In genomic region chr10:128909567-128910028, GRCm38 (mm10) we compare ENCODE assay signal across 8 mouse cellular contexts. TPM values are rescaled to one million over a fixed set of nuclear protein-coding genes. Genes with fewer than 3 reads are reported as not detected.
DNase-seq lines count a peak whose midpoint lies in the region; ATAC-seq and TF ChIP-seq lines count a peak whose summit lies in the region.

No protein-coding gene starts in this region.

- peak overlapping the region; percentile 4; the same call in 1 of the 2 replicates for H3K27ac ChIP-seq in ES-Bruce4 (ENCODE audit: insufficient read depth, low read length)
- H3K27ac ChIP-seq in forebrain, embryonic 15.5 days (replicated peaks): peak overlapping the region; percentile 42

- H3K4me3 ChIP-seq in ES-Bruce4 (ENCODE audit: low read depth, low read length): peak overlapping the region; percentile 90
- peak overlapping the region; percentile 60 for H3K4me3 ChIP-seq in forebrain, embryonic 15.5 days
- peak overlapping the region; percentile 65 for H3K4me3 ChIP-seq in lung, adult 2 months (replicated peaks; ENCODE audit: extremely low read depth, low read depth, low read length)

- DNase-seq in cerebellum, adult 11-12 months: peak; percentile 69
- DNase-seq in heart, postnatal 14 days: peak; percentile 88 to 89
- DNase-seq in layer of hippocampus, adult 18-20 months (ENCODE audit: low spot score in 2 of 2): peak; percentile 61 to 75
- DNase-seq in lung, adult 2 months: peak; percentile 81
- DNase-seq in urinary bladder, postnatal 4 days (ENCODE audit: low spot score in 2 of 2): peak; percentile 90 to 91

- WGBS in forebrain, embryonic 15.5 days: under 1% methylated on average over 28 of the region's 41 CpGs
- 3% methylated on average over 36 of the region's 41 CpGs for WGBS in lung, adult 2 months

- peak overlapping the region; percentile 66 for H3K4me2 ChIP-seq in forebrain, embryonic 15.5 days (replicated peaks)

- H3K36me3 ChIP-seq in ES-Bruce4 (ENCODE audit: control insufficient read depth, insufficient read depth, low read length, poor library complexity, severe bottlenecking): no peaks in the 10 kb centered on the region; the same call in none of the 2 replicates
- H3K36me3 ChIP-seq in forebrain, embryonic 15.5 days: no peaks in the 10 kb centered on the region

- H3K9ac ChIP-seq in ES-Bruce4 (ENCODE audit: low read depth, poor library complexity, severe bottlenecking): peak overlapping the region; percentile 95
- H3K9ac ChIP-seq in forebrain, embryonic 15.5 days (replicated peaks): peak overlapping the region; percentile 66

- ATAC-seq in forebrain, embryonic 15.5 days (replicated peaks): peak; percentile 59
- ATAC-seq in neutrophil, adult 5-6 weeks (ENCODE audit: extremely low read depth, insufficient number of reproducible peaks, low FRiP score, poor library complexity, severe bottlenecking): peak; percentile 20; the same call in 1 of the 2 replicates

- no peaks in the 10 kb centered on the region for H3K27me3 ChIP-seq in ES-Bruce4 (ENCODE audit: control insufficient read depth, insufficient read depth, low read length, poor library complexity, severe bottlenecking)
- no peaks in the 10 kb centered on the region for H3K27me3 ChIP-seq in forebrain, embryonic 15.5 days

- intact Hi-C loops in heart, postnatal 14 days (cut with DNase I): no loop called here

- TF ChIP-seq CTCF in ES-Bruce4 (IDR thresholded peaks at IDR 0.05; ENCODE audit: low read depth, low read length): no peak
- TF ChIP-seq CTCF in lung, adult 2 months (IDR thresholded peaks at IDR 0.05; ENCODE audit: insufficient read depth, low read length): no peak

- H3K9me3 ChIP-seq in ES-Bruce4 (replicated peaks; ENCODE audit: control insufficient read depth, insufficient read depth, low read length, poor library complexity, severe bottlenecking): no peaks in the 10 kb centered on the region
- no peaks in the 10 kb centered on the region for H3K9me3 ChIP-seq in forebrain, embryonic 15.5 days

- peak; percentile 92 for TF ChIP-seq EP300 in ES-Bruce4 (IDR thresholded peaks at IDR 0.05; ENCODE audit: insufficient read depth, low read depth, low read length)

- peaks cover 1% of the 10 kb centered on the region for H3K4me1 ChIP-seq in ES-Bruce4 (ENCODE audit: control insufficient read depth, insufficient read depth, low read length)
- peaks cover 16% of the 10 kb centered on the region for H3K4me1 ChIP-seq in forebrain, embryonic 15.5 days
- H3K4me1 ChIP-seq in lung, adult 2 months (ENCODE audit: control insufficient read depth, insufficient read depth, low read length): no peaks in the 10 kb centered on the region

- no peak for TF ChIP-seq POLR2A in ES-Bruce4 (IDR thresholded peaks at IDR 0.05; ENCODE audit: insufficient read depth, low read length)
- peak; percentile 51 for TF ChIP-seq POLR2A in lung, adult 2 months (IDR thresholded peaks at IDR 0.05; ENCODE audit: borderline replicate concordance, extremely low read depth, low read depth, low read length)

RNA-seq across cellular contexts. Expression of gene Cd63, which starts 8.8 kb away (rescaled TPM):
- polyA plus RNA-seq in ES-Bruce4 (2011; ENCODE audit: insufficient read depth, insufficient read length, low read depth, missing spikeins): 116 and 130 TPM in 2 replicates
- polyA plus RNA-seq in forebrain, embryonic 15.5 days (2015; fragmentation: Nextera tagmentation; extraction: Ambion mirVana): 125 and 142 TPM in 2 replicates
- total RNA-seq in heart, postnatal 14 days (2021): 100 to 1,000 TPM; 127 to 131 TPM
- total RNA-seq in layer of hippocampus, adult 18-20 months (2021): 10 to 100 TPM; 74.2 to 79.4 TPM
- 110 and 132 TPM in 2 replicates for polyA plus RNA-seq in lung, adult 2 months (2012; rRNA removed)
- total RNA-seq in neutrophil, adult 5-6 weeks (2017): 22.8 and 30.5 TPM in 2 replicates

RNA-seq across cellular contexts. Expression of gene Rdh5, which starts 13.1 kb away (rescaled TPM):
- polyA plus RNA-seq in ES-Bruce4 (2011; ENCODE audit: insufficient read depth, insufficient read length, low read depth, missing spikeins): 3.5 and 3.9 TPM in 2 replicates
- polyA plus RNA-seq in forebrain, embryonic 15.5 days (2015; fragmentation: Nextera tagmentation; extraction: Ambion mirVana): 11.7 and 12.6 TPM in 2 replicates
- total RNA-seq in heart, postnatal 14 days (2021): 1 to 10 TPM; 8.6 to 9.5 TPM
- total RNA-seq in layer of hippocampus, adult 18-20 months (2021): 1 to 10 TPM; 7.1 to 8.1 TPM
- 20.1 and 20.3 TPM in 2 replicates for polyA plus RNA-seq in lung, adult 2 months (2012; rRNA removed)
- total RNA-seq in neutrophil, adult 5-6 weeks (2017): 7.4 and 9.5 TPM in 2 replicates

RNA-seq across cellular contexts. Expression of gene Bloc1s1, which starts 14.2 kb away (rescaled TPM):
- 36.7 and 44.5 TPM in 2 replicates for polyA plus RNA-seq in ES-Bruce4 (2011; ENCODE audit: insufficient read depth, insufficient read length, low read depth, missing spikeins)
- polyA plus RNA-seq in forebrain, embryonic 15.5 days (2015; fragmentation: Nextera tagmentation; extraction: Ambion mirVana): 230 and 251 TPM in 2 replicates
- total RNA-seq in heart, postnatal 14 days (2021): 100 to 1,000 TPM; 177 to 183 TPM
- 10 to 100 TPM; 94.9 to 98.7 TPM for total RNA-seq in layer of hippocampus, adult 18-20 months (2021)
- 171 and 192 TPM in 2 replicates for polyA plus RNA-seq in lung, adult 2 months (2012; rRNA removed)
- total RNA-seq in neutrophil, adult 5-6 weeks (2017): 58.3 and 85.6 TPM in 2 replicates

RNA-seq across cellular contexts. Expression of gene Gdf11, which starts 18.1 kb away (rescaled TPM):
- polyA plus RNA-seq in ES-Bruce4 (2011; ENCODE audit: insufficient read depth, insufficient read length, low read depth, missing spikeins): 2.8 and 3.0 TPM in 2 replicates
- polyA plus RNA-seq in forebrain, embryonic 15.5 days (2015; fragmentation: Nextera tagmentation; extraction: Ambion mirVana): 7.5 and 8.7 TPM in 2 replicates
- 1 to 10 TPM; 2.8 TPM for total RNA-seq in heart, postnatal 14 days (2021)
- total RNA-seq in layer of hippocampus, adult 18-20 months (2021): 10 to 100 TPM; 18.2 to 18.9 TPM
- 0.45 and 0.99 TPM in 2 replicates for polyA plus RNA-seq in lung, adult 2 months (2012; rRNA removed)
- 19.9 and 22.1 TPM in 2 replicates for total RNA-seq in neutrophil, adult 5-6 weeks (2017)

RNA-seq across cellular contexts. Expression of gene Itga7, which starts 24.0 kb away (rescaled TPM):
- polyA plus RNA-seq in ES-Bruce4 (2011; ENCODE audit: insufficient read depth, insufficient read length, low read depth, missing spikeins): 1.6 and 3.2 TPM in 2 replicates
- 2.1 TPM in 2 replicates for polyA plus RNA-seq in forebrain, embryonic 15.5 days (2015; fragmentation: Nextera tagmentation; extraction: Ambion mirVana)
- total RNA-seq in heart, postnatal 14 days (2021): 100 to 1,000 TPM; 163 to 167 TPM
- total RNA-seq in layer of hippocampus, adult 18-20 months (2021): 10 to 100 TPM; 29.7 to 30.0 TPM
- 31.5 and 37.6 TPM in 2 replicates for polyA plus RNA-seq in lung, adult 2 months (2012; rRNA removed)
- total RNA-seq in neutrophil, adult 5-6 weeks (2017): 0.25 and 0.35 TPM in 2 replicates

Comparison
In these comparisons a context has a peak if more than half of its experiments do, and no peak if none do; other contexts are left out.
1. Peak in every context shown above with its lines: DNase-seq, ATAC-seq, H3K4me3 ChIP-seq and H3K27ac ChIP-seq.